Mouse (Mus musculus) forebrain, postnatal 0 days (tissue): ENCODE data around the gene Mpv17. TPM values are rescaled to one million over a fixed set of nuclear protein-coding genes. Genes with fewer than 3 reads are reported as not detected.

Experiments used
- ATAC-seq: fragments of 200-750 bp; cut with Nextera tagmentation; 2 replicates; pipeline ENCODE4 v1.8.0; 2017; ENCODE audit warnings: mild to moderate bottlenecking, moderate library complexity
- DNase-seq: peaks from one replicate; pipeline ENCODE4 v3.0.0-alpha.2; 2015
- H3K27ac ChIP-seq: fragments of 300-500 bp; sonication (generic); 2 replicates; pipeline ENCODE4 v1.5.1; 2014; ENCODE audit warnings: low read depth, mild to moderate bottlenecking, antibody characterized with exemption, low read length, moderate library complexity, mixed read lengths
- H3K27me3 ChIP-seq: fragments of 300-500 bp; sonication (generic); 2 replicates; pipeline ENCODE4 v1.6.1; 2014; ENCODE audit warnings: mild to moderate bottlenecking, low read length, mixed read lengths; ENCODE audit not compliant: insufficient read depth
- H3K36me3 ChIP-seq: fragments of 300-500 bp; sonication (generic); 2 replicates; pipeline ENCODE4 v1.6.1; 2014; ENCODE audit warnings: mild to moderate bottlenecking, moderate library complexity; ENCODE audit not compliant: insufficient read depth
- H3K4me1 ChIP-seq: fragments of 300-500 bp; sonication (generic); 2 replicates; pipeline ENCODE4 v1.6.1; 2014; ENCODE audit warnings: antibody characterized with exemption; ENCODE audit not compliant: insufficient read depth
- H3K4me2 ChIP-seq: fragments of 300-500 bp; sonication (generic); 2 replicates; pipeline ENCODE4 v1.6.1; 2014; ENCODE audit warnings: low read depth, mild to moderate bottlenecking, moderate library complexity
- H3K4me3 ChIP-seq: fragments of 300-500 bp; sonication (generic); 2 replicates; pipeline ENCODE4 v1.5.1; 2014; ENCODE audit warnings: low read depth, low read length, mixed read lengths
- H3K9ac ChIP-seq: fragments of 300-500 bp; sonication (generic); 2 replicates; pipeline ENCODE4 v1.6.1; 2014; ENCODE audit warnings: mild to moderate bottlenecking
- H3K9me3 ChIP-seq: fragments of 300-500 bp; sonication (generic); 2 replicates; pipeline ENCODE4 v1.6.1; 2016; ENCODE audit warnings: low read length
- CTCF ChIP-seq: sonication (generic); IDR thresholded peaks from 2 replicates; pipeline ENCODE4 v1.5.1; 2016; ENCODE audit warnings: antibody characterized with exemption, control low read depth, low read depth
- WGBS: fragments of 180-500 bp; shearing (Covaris S2); extraction: QIAGEN DNeasy Blood & Tissue Kit; methylation state at CpG from one replicate; pipeline ENCODE4 v1.1.7; 2014; 5-methylcytosine and 5-hydroxymethylcytosine counted together
- polyA plus RNA-seq: library from polyadenylated mRNA; unstranded; fragments of >200 nt; fragmentation: Nextera tagmentation; extraction: Ambion mirVana; gene quantifications from 2 replicates; pipeline ENCODE4 v1.2.1, GENCODE M21; 2015
- total RNA-seq: library from RNA; depleted of rRNA; stranded (reverse); fragments of >200 nt; gene quantifications from 2 replicates; pipeline ENCODE4 v1.2.3, GENCODE M21; 2014; rRNA removed

The Mpv17 gene
- total and polyA plus RNA-seq, 2 experiments from 2014 or later: 38.7 to 40.0 TPM

GRCm38 (mm10) chr5:31093151-31094041 is 60.7 kb downstream of the Mpv17 start:
- Histone ChIP-seq H3K4me2 (peak overlapping the region; percentile 55), H3K4me1 (peaks cover 13% of the 10 kb centered on the region; the same call in 1 of the 2 replicates), H3K27ac (no peak overlapping the region), H3K9ac (peak overlapping the region; percentile 22; the same call in 1 of the 2 replicates), H3K27me3 (peaks cover 65% of the 10 kb centered on the region), H3K36me3 (no peaks in the 10 kb centered on the region), H3K4me3 (peak overlapping the region; percentile 32), H3K9me3 (no peaks in the 10 kb centered on the region)
- ATAC-seq (peak; percentile 25; the same call in 1 of the 2 replicates), DNase-seq (peak; percentile 67)
- WGBS: 2% methylated on average over 54 of the region's 54 CpGs
- no peak for TF ChIP-seq CTCF

- no peak overlapping the region for H3K27ac ChIP-seq
- H3K36me3 ChIP-seq: no peaks in the 10 kb centered on the region
- 3% methylated on average over 37 of the region's 53 CpGs for WGBS
- peaks cover 57% of the 10 kb centered on the region for H3K27me3 ChIP-seq
- no peaks in the 10 kb centered on the region for H3K9me3 ChIP-seq
- peak overlapping the region; percentile 22; the same call in 1 of the 2 replicates for H3K9ac ChIP-seq
- TF ChIP-seq CTCF: no peak
- H3K4me1 ChIP-seq: peaks cover 13% of the 10 kb centered on the region; the same call in 1 of the 2 replicates
- ATAC-seq (no peak), DNase-seq (peak; percentile 29)
- peak overlapping the region; percentile 32 for H3K4me3 ChIP-seq
- H3K4me2 ChIP-seq: peak overlapping the region; percentile 55
Measured at GRCm38 (mm10) chr5:31092231-31092975, 61.6 kb downstream of the Mpv17 start.

Other genes starting within 250 kb of the Mpv17 start
- 116 and 130 TPM in 2 replicates for gene Ost4, start 246.5 kb downstream of the Mpv17 start, total RNA-seq
- gene Ost4, start 246.5 kb downstream of the Mpv17 start, polyA plus RNA-seq: 190 and 236 TPM in 2 replicates
- 10.0 and 11.3 TPM in 2 replicates for gene Emilin1, start 240.8 kb downstream of the Mpv17 start, total RNA-seq
- gene Emilin1, start 240.8 kb downstream of the Mpv17 start, polyA plus RNA-seq: 9.6 and 10.0 TPM in 2 replicates
- gene Khk, start 232.8 kb downstream of the Mpv17 start, total RNA-seq: 4.5 and 5.3 TPM in 2 replicates
- 11.7 and 13.2 TPM in 2 replicates for gene Khk, start 232.8 kb downstream of the Mpv17 start, polyA plus RNA-seq
- gene Cgref1, start 208.7 kb downstream of the Mpv17 start, total RNA-seq: 67.3 and 82.1 TPM in 2 replicates
- gene Cgref1, start 208.7 kb downstream of the Mpv17 start, polyA plus RNA-seq: 61.0 and 63.5 TPM in 2 replicates
- gene Preb, start 193.9 kb downstream of the Mpv17 start, total RNA-seq: 23.7 and 42.7 TPM in 2 replicates
- gene Preb, start 193.9 kb downstream of the Mpv17 start, polyA plus RNA-seq: 65.1 and 77.0 TPM in 2 replicates
- not detected in 2 replicates for gene Tcf23, start 185.6 kb downstream of the Mpv17 start, total RNA-seq
- gene Tcf23, start 185.6 kb downstream of the Mpv17 start, polyA plus RNA-seq: not detected in 2 replicates
- 152 and 167 TPM in 2 replicates for gene Atraid, start 105.9 kb downstream of the Mpv17 start, total RNA-seq
- 243 and 257 TPM in 2 replicates for gene Atraid, start 105.9 kb downstream of the Mpv17 start, polyA plus RNA-seq
- 23.1 and 28.3 TPM in 2 replicates for gene Slc5a6, start 105.3 kb downstream of the Mpv17 start, total RNA-seq
- 17.3 and 22.2 TPM in 2 replicates for gene Slc5a6, start 105.3 kb downstream of the Mpv17 start, polyA plus RNA-seq
- gene Cad, start 99.5 kb downstream of the Mpv17 start, total RNA-seq: 28.7 and 31.1 TPM in 2 replicates
- 5.2 and 6.4 TPM in 2 replicates for gene Cad, start 99.5 kb downstream of the Mpv17 start, polyA plus RNA-seq
- gene Dnajc5g, start 48.0 kb downstream of the Mpv17 start, total RNA-seq: not detected in 2 replicates
- not detected in 2 replicates for gene Dnajc5g, start 48.0 kb downstream of the Mpv17 start, polyA plus RNA-seq
- gene Slc30a3, start 46.0 kb downstream of the Mpv17 start, total RNA-seq: 2.5 and 2.8 TPM in 2 replicates
- 3.5 and 4.5 TPM in 2 replicates for gene Slc30a3, start 46.0 kb downstream of the Mpv17 start, polyA plus RNA-seq
- gene Trim54, start 37.5 kb downstream of the Mpv17 start, total RNA-seq: not detected in 2 replicates
- gene Trim54, start 37.5 kb downstream of the Mpv17 start, polyA plus RNA-seq: not detected in 2 replicates
- not detected in 2 replicates for gene Ucn, start 15.4 kb downstream of the Mpv17 start, total RNA-seq
- gene Ucn, start 15.4 kb downstream of the Mpv17 start, polyA plus RNA-seq: not detected in 2 replicates
- gene Gm29609, start 25.7 kb upstream of the Mpv17 start, total RNA-seq: 6.4 and 9.3 TPM in 2 replicates
- gene Gm29609, start 25.7 kb upstream of the Mpv17 start, polyA plus RNA-seq: 1.4 and 2.1 TPM in 2 replicates
- gene Gtf3c2, start 25.9 kb upstream of the Mpv17 start, total RNA-seq: 36.8 and 49.8 TPM in 2 replicates
- gene Gtf3c2, start 25.9 kb upstream of the Mpv17 start, polyA plus RNA-seq: 36.2 and 52.9 TPM in 2 replicates
- gene Snx17, start 39.0 kb upstream of the Mpv17 start, total RNA-seq: 91.6 and 104 TPM in 2 replicates
- 96.9 and 108 TPM in 2 replicates for gene Snx17, start 39.0 kb upstream of the Mpv17 start, polyA plus RNA-seq
- gene Eif2b4, start 39.2 kb upstream of the Mpv17 start, total RNA-seq: 45.3 and 70.8 TPM in 2 replicates
- 76.6 and 95.3 TPM in 2 replicates for gene Eif2b4, start 39.2 kb upstream of the Mpv17 start, polyA plus RNA-seq
- gene Zfp513, start 48.1 kb upstream of the Mpv17 start, total RNA-seq: 6.7 and 10.9 TPM in 2 replicates
- 10.8 and 11.8 TPM in 2 replicates for gene Zfp513, start 48.1 kb upstream of the Mpv17 start, polyA plus RNA-seq
- gene Ppm1g, start 66.4 kb upstream of the Mpv17 start, total RNA-seq: 93.4 and 102 TPM in 2 replicates
- 156 and 175 TPM in 2 replicates for gene Ppm1g, start 66.4 kb upstream of the Mpv17 start, polyA plus RNA-seq
- 106 and 132 TPM in 2 replicates for gene Nrbp1, start 86.6 kb upstream of the Mpv17 start, total RNA-seq
- 127 and 133 TPM in 2 replicates for gene Nrbp1, start 86.6 kb upstream of the Mpv17 start, polyA plus RNA-seq
- gene Gm9970, start 87.0 kb upstream of the Mpv17 start, total RNA-seq: 0.62 and 0.92 TPM in 2 replicates
- 0.29 and 0.51 TPM in 2 replicates for gene Gm9970, start 87.0 kb upstream of the Mpv17 start, polyA plus RNA-seq
- 2.6 and 8.6 TPM in 2 replicates for gene Krtcap3, start 97.4 kb upstream of the Mpv17 start, total RNA-seq
- gene Krtcap3, start 97.4 kb upstream of the Mpv17 start, polyA plus RNA-seq: 2.2 and 2.5 TPM in 2 replicates
- gene Ift172, start 136.9 kb upstream of the Mpv17 start, total RNA-seq: 31.1 and 42.6 TPM in 2 replicates
- gene Ift172, start 136.9 kb upstream of the Mpv17 start, polyA plus RNA-seq: 9.9 and 12.8 TPM in 2 replicates
- 156 and 201 TPM in 2 replicates for gene Fndc4, start 141.8 kb upstream of the Mpv17 start, total RNA-seq
- 108 and 111 TPM in 2 replicates for gene Fndc4, start 141.8 kb upstream of the Mpv17 start, polyA plus RNA-seq
- gene Gckr, start 143.2 kb upstream of the Mpv17 start, total RNA-seq: 0.05 and 1.5 TPM in 2 replicates
- gene Gckr, start 143.2 kb upstream of the Mpv17 start, polyA plus RNA-seq: 0.23 and 0.54 TPM in 2 replicates